Mouse (Mus musculus) MEL-GATA-1-ER (cell line): ENCODE results near the gene Alg10b.
"Not testable (repeated sequence)": the region's sequence is repeated elsewhere in the genome, so short reads cannot be mapped to it uniquely, and the experiment has no call there.

Experiments used
- DNase-seq: peaks from one replicate; pipeline ENCODE4 v3.0.0-alpha.2; 2012; ENCODE audit warnings: low read depth; ENCODE audit errors: extremely low read depth

Gene Alg10b

GRCm38 (mm10) chr15:90223969-90224750, at the start of gene Alg10b:
Alg10b (plus strand) TSS chr15:90224311.
- peak; percentile 86 for DNase-seq

GRCm38 (mm10) chr15:90183108-90183507, 41.0 kb upstream of the Alg10b start:
- not testable (repeated sequence) for DNase-seq

GRCm38 (mm10) chr15:90183511-90183910, 40.6 kb upstream of the Alg10b start:
- no peak for DNase-seq

GRCm38 (mm10) chr15:90184743-90185142, 39.4 kb upstream of the Alg10b start:
- DNase-seq = no peak

- no peak for DNase-seq
Measured at GRCm38 (mm10) chr15:90189477-90189876, 34.6 kb upstream of the Alg10b start.

- DNase-seq = no peak
Measured at GRCm38 (mm10) chr15:90213946-90214345, 10.2 kb upstream of the Alg10b start.

- peak; percentile 23 for DNase-seq
Measured at GRCm38 (mm10) chr15:90214913-90215312, 9.2 kb upstream of the Alg10b start.

GRCm38 (mm10) chr15:90225058-90225575, 1.0 kb downstream of the Alg10b start:
- DNase-seq = peak; percentile 72

- no peak for DNase-seq
Measured at GRCm38 (mm10) chr15:90237657-90238056, 13.5 kb downstream of the Alg10b start.

GRCm38 (mm10) chr15:90244081-90244480, 20.0 kb downstream of the Alg10b start:
- no peak for DNase-seq

GRCm38 (mm10) chr15:90249694-90250093, 25.6 kb downstream of the Alg10b start:
- DNase-seq = no peak

GRCm38 (mm10) chr15:90282876-90283275, 58.8 kb downstream of the Alg10b start:
- DNase-seq = no peak
